23 mouse cellular contexts compared by ENCODE assay signal in genomic region chr1:31203771-31204170, GRCm38 (mm10). TPM values are rescaled to one million over a fixed set of nuclear protein-coding genes. Genes with fewer than 3 reads are reported as not detected.
DNase-seq lines count a peak whose midpoint lies in the region.
"Had no signal": no experiment of that assay in that cellular context is flagged by ENCODE, and none has a peak within 500 bp of the region (broad histone marks: within the 10 kb centered on the region; RNA-seq: fewer than 3 reads in every experiment).

No protein-coding gene starts in this region.

- DNase-seq in layer of hippocampus, adult 11-12 months (ENCODE audit: low spot score), result peak; percentile 8
- DNase-seq in layer of hippocampus, postnatal 10 days (ENCODE audit: low spot score in 2 of 2), result no peak
- DNase-seq in right cerebral cortex, adult 18-20 months, result peak; percentile 63
- DNase-seq in right cerebral cortex, postnatal 4 days, result no peak
- DNase-seq in left cerebral cortex, postnatal 14 days (ENCODE audit: low spot score in 2 of 2), result peak; percentile 10 to 11
- no peak for DNase-seq in embryo, embryonic 11 days
- DNase-seq in retina, postnatal 1 day, result no peak
- DNase-seq: adrenal gland, postnatal 14 days; cerebellum, adult 11-12 months; cerebellum, adult 9-11 months; gastrocnemius, adult 2 months; gastrocnemius, postnatal 36 days; heart, adult 18-20 months; heart, postnatal 36 days; kidney, adult 8-10 months; kidney, postnatal 4 days; layer of hippocampus, postnatal 36 days; lung, embryonic 14.5 days; thymus, adult 2 months; thymus, postnatal 4 days had no signal

- intact Hi-C loops in left cerebral cortex, postnatal 14 days (cut with DNase I), result no loop called here

RNA-seq across cellular contexts. Expression of gene 4931428L18Rik, which starts 18.7 kb away (rescaled TPM):
- not detected for total RNA-seq in layer of hippocampus, postnatal 10 days (2021)
- total RNA-seq in left cerebral cortex, postnatal 14 days (2021), result not detected
- total RNA-seq: gastrocnemius, adult 2 months; gastrocnemius, postnatal 36 days; heart, adult 18-20 months; hindbrain, postnatal 0 days; layer of hippocampus, postnatal 36 days; megakaryocyte progenitor cell, adult 5-6 weeks had no signal

RNA-seq across cellular contexts. Expression of gene Pih1d3, which starts 18.9 kb away (rescaled TPM):
- total RNA-seq in layer of hippocampus, postnatal 10 days (2021), result not detected
- not detected for total RNA-seq in left cerebral cortex, postnatal 14 days (2021)
- total RNA-seq: adrenal gland, postnatal 14 days; gastrocnemius, adult 2 months; gastrocnemius, postnatal 36 days; heart, adult 18-20 months; heart, postnatal 36 days; hindbrain, postnatal 0 days; layer of hippocampus, postnatal 36 days; liver, adult 2 months; megakaryocyte progenitor cell, adult 5-6 weeks had no signal

RNA-seq across cellular contexts. Expression of gene Lgsn, which starts 27.6 kb away (rescaled TPM):
- not detected for total RNA-seq in layer of hippocampus, postnatal 10 days (2021)
- not detected for total RNA-seq in left cerebral cortex, postnatal 14 days (2021)
- total RNA-seq: adrenal gland, postnatal 14 days; gastrocnemius, adult 2 months; gastrocnemius, postnatal 36 days; heart, adult 18-20 months; heart, postnatal 36 days; hindbrain, postnatal 0 days; layer of hippocampus, postnatal 36 days; liver, adult 2 months; megakaryocyte progenitor cell, adult 5-6 weeks had no signal

Comparison
In these comparisons a context has a peak if more than half of its experiments do, and no peak if none do; other contexts are left out.
1. DNase-seq: peak in layer of hippocampus, adult 11-12 months (single experiment), right cerebral cortex, adult 18-20 months (single experiment) and left cerebral cortex, postnatal 14 days (2 of 2); none in layer of hippocampus, postnatal 10 days (0 of 2), right cerebral cortex, postnatal 4 days (single experiment), embryo, embryonic 11 days (single experiment) and retina, postnatal 1 day (single experiment).